Mouse (Mus musculus) stomach, embryonic 16.5 days (tissue): ENCODE data around the gene Scn8a. TPM values are rescaled to one million over a fixed set of nuclear protein-coding genes. Genes with fewer than 3 reads are reported as not detected.
A peak's percentile ranks its signal among the peaks of the same experiment; 100 is the strongest.

Experiments
- ATAC-seq: fragments of 200-750 bp; cut with Nextera tagmentation; 2 replicates; pipeline ENCODE4 v1.8.0; 2017; ENCODE audit warnings: moderate number of reproducible peaks, moderate TSS enrichment; ENCODE audit not compliant: insufficient read depth, low FRiP score
- H3K27ac ChIP-seq: fragments of 300-500 bp; sonication (generic); 2 replicates; pipeline ENCODE4 v1.5.1; 2014; ENCODE audit warnings: low read length
- H3K27me3 ChIP-seq: fragments of 300-500 bp; sonication (generic); 2 replicates; pipeline ENCODE4 v1.6.1; 2014; ENCODE audit warnings: low read length, control low read depth, mixed read lengths; ENCODE audit not compliant: control insufficient read depth, insufficient read depth
- H3K36me3 ChIP-seq: fragments of 300-500 bp; sonication (generic); 2 replicates; pipeline ENCODE4 v1.6.1; 2014; ENCODE audit warnings: low read length; ENCODE audit not compliant: control insufficient read depth, insufficient read depth
- H3K4me1 ChIP-seq: fragments of 300-500 bp; sonication (generic); 2 replicates; pipeline ENCODE4 v1.6.1; 2014; ENCODE audit warnings: low read length, control low read depth, mixed read lengths; ENCODE audit not compliant: control insufficient read depth, insufficient read depth
- H3K4me2 ChIP-seq: fragments of 300-500 bp; sonication (generic); 2 replicates; pipeline ENCODE4 v1.6.1; 2014; ENCODE audit warnings: low read depth, low read length, mixed read lengths
- H3K4me3 ChIP-seq: fragments of 300-500 bp; sonication (generic); replicated peaks from 2 replicates; pipeline ENCODE4 v1.5.1; 2014; ENCODE audit warnings: mild to moderate bottlenecking, low read length
- H3K9ac ChIP-seq: fragments of 300-500 bp; sonication (generic); 2 replicates; pipeline ENCODE4 v1.6.1; 2014; ENCODE audit warnings: low read length
- H3K9me3 ChIP-seq: fragments of 300-500 bp; sonication (generic); replicated peaks from 2 replicates; pipeline ENCODE4 v1.6.1; 2016; ENCODE audit warnings: low read length, control low read depth; ENCODE audit not compliant: control insufficient read depth
- WGBS: fragments of 180-500 bp; shearing (Covaris S2); extraction: QIAGEN DNeasy Blood & Tissue Kit; methylation state at CpG from one replicate; pipeline ENCODE4 v1.1.7; 2014; 5-methylcytosine and 5-hydroxymethylcytosine counted together
- polyA plus RNA-seq: library from polyadenylated mRNA; unstranded; fragments of >200 nt; fragmentation: Nextera tagmentation; extraction: Ambion mirVana; gene quantifications from 2 replicates; pipeline ENCODE4 v1.2.1, GENCODE M21; 2015

Gene Scn8a
- polyA plus RNA-seq, 1 experiment from 2014 or later: 0.97 TPM

- Histone ChIP-seq H3K9me3 (no peaks in the 10 kb centered on the region), H3K9ac (peak overlapping the region; percentile 73), H3K27me3 (peaks cover 50% of the 10 kb centered on the region), H3K4me2 (peak overlapping the region; percentile 99), H3K4me3 (peak overlapping the region; percentile 56), H3K36me3 (no peaks in the 10 kb centered on the region), H3K27ac (no peak overlapping the region), H3K4me1 (peaks cover 15% of the 10 kb centered on the region)
- peak; percentile 54; the same call in 1 of the 2 replicates for ATAC-seq
- WGBS: 2% methylated on average over 77 of the region's 77 CpGs
These were observed 177.0 kb downstream of the Scn8a start for GRCm38 (mm10) chr15:101046527-101047193.

- no peaks in the 10 kb centered on the region for H3K9me3 ChIP-seq
- H3K4me3 ChIP-seq: peak within 1 kb of the TSS; percentile 56
- no peaks in the 10 kb centered on the region for H3K36me3 ChIP-seq
- H3K9ac ChIP-seq: peak within 1 kb of the TSS; percentile 73
- ATAC-seq: peak; percentile 15; the same call in 1 of the 2 replicates
- peak within 1 kb of the TSS; percentile 99 for H3K4me2 ChIP-seq
- no peak within 1 kb of the TSS for H3K27ac ChIP-seq
- 2% methylated on average over 23 of the region's 23 CpGs for whole genome bisulfite sequencing
- H3K4me1 ChIP-seq: peaks cover 15% of the 10 kb centered on the region
- peaks cover 50% of the 10 kb centered on the region for H3K27me3 ChIP-seq
These were observed 177.5 kb downstream of the Scn8a start, which contains the start of gene Gm47841 for GRCm38 (mm10) chr15:101047194-101047555. TSS of gene Gm47841 (minus strand) at chr15:101047397.

- Histone ChIP-seq H3K4me1 (peaks cover 17% of the 10 kb centered on the region), H3K27ac (no peak overlapping the region), H3K4me3 (no peak overlapping the region), H3K4me2 (no peak overlapping the region), H3K27me3 (peaks cover 58% of the 10 kb centered on the region), H3K9me3 (no peaks in the 10 kb centered on the region), H3K9ac (no peak overlapping the region), H3K36me3 (no peaks in the 10 kb centered on the region)
- WGBS: 59% methylated on average over 5 of the region's 5 CpGs
- ATAC-seq: no peak
These were observed 178.8 kb downstream of the Scn8a start for GRCm38 (mm10) chr15:101048338-101048896.

GRCm38 (mm10) chr15:101051869-101052268 is 182.2 kb downstream of the Scn8a start:
- ATAC-seq: no peak
- H3K27me3 ChIP-seq: peaks cover 42% of the 10 kb centered on the region
- H3K4me2 ChIP-seq: no peak overlapping the region
- 74% methylated on average over 10 of the region's 10 CpGs for WGBS
- H3K9me3 ChIP-seq: no peaks in the 10 kb centered on the region
- H3K4me1 ChIP-seq: peaks cover 10% of the 10 kb centered on the region; the same call in 1 of the 2 replicates
- H3K36me3 ChIP-seq: no peaks in the 10 kb centered on the region
- no peak overlapping the region for H3K4me3 ChIP-seq
- H3K27ac ChIP-seq: no peak overlapping the region
- H3K9ac ChIP-seq: no peak overlapping the region

GRCm38 (mm10) chr15:101052560-101053501 is 183.2 kb downstream of the Scn8a start:
- Histone ChIP-seq H3K27me3 (peaks cover 33% of the 10 kb centered on the region), H3K4me2 (peak overlapping the region; percentile 67), H3K4me3 (peak overlapping the region; percentile 45), H3K9me3 (no peaks in the 10 kb centered on the region), H3K27ac (no peak overlapping the region), H3K4me1 (0 out of 2 replicates have a peak, but pooled peaks cover 3% of the 10 kb centered on the region), H3K9ac (peak overlapping the region; percentile 63; the same call in 1 of the 2 replicates), H3K36me3 (no peaks in the 10 kb centered on the region)
- WGBS: 22% methylated on average over 119 of the region's 120 CpGs
- ATAC-seq: peak; percentile 19; the same call in 1 of the 2 replicates

- WGBS: 23% methylated on average over 65 of the region's 65 CpGs
- ATAC-seq: no peak
- H3K27me3 ChIP-seq: peaks cover 30% of the 10 kb centered on the region
- peak overlapping the region; percentile 45 for H3K4me3 ChIP-seq
- H3K4me2 ChIP-seq: peak overlapping the region; percentile 67
- H3K4me1 ChIP-seq: 0 out of 2 replicates have a peak, but pooled peaks cover 3% of the 10 kb centered on the region
- no peak overlapping the region for H3K27ac ChIP-seq
- no peaks in the 10 kb centered on the region for H3K9me3 ChIP-seq
- no peaks in the 10 kb centered on the region for H3K36me3 ChIP-seq
- peak overlapping the region; percentile 63 for H3K9ac ChIP-seq
These were observed 184.3 kb downstream of the Scn8a start for GRCm38 (mm10) chr15:101053832-101054459.

GRCm38 (mm10) chr15:101054541-101054940 is 184.9 kb downstream of the Scn8a start:
- peaks cover 30% of the 10 kb centered on the region for H3K27me3 ChIP-seq
- no peak for ATAC-seq
- H3K4me3 ChIP-seq: no peak overlapping the region
- H3K4me2 ChIP-seq: no peak overlapping the region
- H3K27ac ChIP-seq: no peak overlapping the region
- no peaks in the 10 kb centered on the region for H3K36me3 ChIP-seq
- H3K9ac ChIP-seq: no peak overlapping the region
- no peaks in the 10 kb centered on the region for H3K9me3 ChIP-seq
- 89% methylated on average over 10 of the region's 10 CpGs for WGBS
- H3K4me1 ChIP-seq: 0 out of 2 replicates have a peak, but pooled peaks cover 3% of the 10 kb centered on the region

- Histone ChIP-seq H3K4me2 (no peak overlapping the region), H3K9me3 (no peaks in the 10 kb centered on the region), H3K4me3 (no peak overlapping the region), H3K36me3 (no peaks in the 10 kb centered on the region), H3K9ac (no peak overlapping the region), H3K4me1 (0 out of 2 replicates have a peak, but pooled peaks cover 3% of the 10 kb centered on the region), H3K27ac (no peak overlapping the region), H3K27me3 (peaks cover 29% of the 10 kb centered on the region)
- WGBS: 39% methylated on average over 10 of the region's 10 CpGs
- peak; percentile 70; the same call in 1 of the 2 replicates for ATAC-seq
These were observed 186.6 kb downstream of the Scn8a start for GRCm38 (mm10) chr15:101056225-101056624.
